Mouse (Mus musculus) kidney, adult 2 months (tissue): ENCODE measurements at regions not wholly inside any gene's neighbourhood (a gene's known extent, or its start where the extent isn't known, plus 50 kb on each side); places are given as distances from the start of the nearest gene placed in this dataset.

Experiments
- CTCF ChIP-seq: fragments of 200-500 bp; conservative IDR thresholded peaks from 2 replicates; pipeline ENCODE4 v1.5.1; 2011; ENCODE audit warnings: low read depth, mild to moderate bottlenecking, control low read depth, low read length, moderate library complexity, mixed read lengths; ENCODE audit not compliant: insufficient read depth, insufficient read length
- POLR2A ChIP-seq: fragments of 200-500 bp; IDR thresholded peaks from one replicate; pipeline ENCODE4 v1.6.1; 2011; ENCODE audit warnings: low read depth, low read length, control low read depth

- no peak for TF ChIP-seq CTCF
- no peak for TF ChIP-seq POLR2A
Measured at GRCm38 (mm10) chr9:13988901-13989300, 161.4 kb downstream of the Fam76b start.
